8 mouse cellular contexts compared by ENCODE assay signal in genomic region chr12:33146622-33147433, GRCm38 (mm10). TPM values are rescaled to one million over a fixed set of nuclear protein-coding genes. Genes with fewer than 3 reads are reported as not detected.
A peak's percentile ranks its signal among the peaks of the same experiment; 100 is the strongest.
DNase-seq lines count a peak whose midpoint lies in the region; ATAC-seq lines count a peak whose summit lies in the region.

No protein-coding gene starts in this region.

- H3K4me3 ChIP-seq in hindbrain, embryonic 10.5 days = peak overlapping the region; percentile 80
- peak overlapping the region; percentile 69 for H3K4me3 ChIP-seq in macrophage (ENCODE audit: inconsistent target)
- H3K4me3 ChIP-seq in stomach, embryonic 16.5 days (replicated peaks; ENCODE audit: low read length) = peak overlapping the region; percentile 89

- 6% methylated on average over 29 of the region's 29 CpGs for WGBS in hindbrain, embryonic 10.5 days
- 14% methylated on average over 27 of the region's 29 CpGs for WGBS in macrophage (ENCODE audit: missing documents)
- WGBS in stomach, embryonic 16.5 days = 5% methylated on average over 29 of the region's 29 CpGs

- peak overlapping the region; percentile 99 for H3K4me2 ChIP-seq in stomach, embryonic 16.5 days (ENCODE audit: low read depth, low read length)

- H3K79me2 ChIP-seq in macrophage (ENCODE audit: inconsistent target) = peaks cover 42% of the 10 kb centered on the region

- no peak for DNase-seq in frontal cortex, postnatal 10 days (ENCODE audit: low spot score in 2 of 2)
- peak; percentile 64 for DNase-seq in 3134 (ENCODE audit: extremely low read depth, insufficient read length, low spot score)
- DNase-seq in hindbrain, embryonic 10.5 days (ENCODE audit: low spot score) = peak; percentile 55
- no peak for DNase-seq in cerebellum, adult 9-11 months

- no peaks in the 10 kb centered on the region for H3K9me3 ChIP-seq in hindbrain, embryonic 10.5 days
- no peaks in the 10 kb centered on the region for H3K9me3 ChIP-seq in stomach, embryonic 16.5 days (replicated peaks; ENCODE audit: control insufficient read depth, low read length)

- peaks cover 20% of the 10 kb centered on the region for H3K4me1 ChIP-seq in hindbrain, embryonic 10.5 days (replicated peaks)
- peaks cover 17% of the 10 kb centered on the region for H3K4me1 ChIP-seq in stomach, embryonic 16.5 days (ENCODE audit: control insufficient read depth, insufficient read depth, low read length)

- peaks cover 26% of the 10 kb centered on the region for H3K27me3 ChIP-seq in hindbrain, embryonic 10.5 days (ENCODE audit: insufficient read depth, poor library complexity, severe bottlenecking)
- H3K27me3 ChIP-seq in stomach, embryonic 16.5 days (ENCODE audit: control insufficient read depth, insufficient read depth, low read length) = peaks cover 4% of the 10 kb centered on the region; the same call in 1 of the 2 replicates

- peak; percentile 51 for ATAC-seq in frontal cortex, adult (ENCODE audit: low TSS enrichment)
- ATAC-seq in common myeloid progenitor, adult 5-6 weeks (replicated peaks; ENCODE audit: low read depth, poor library complexity, severe bottlenecking) = peak; percentile 15; the same call in 1 of the 2 replicates
- peak; percentile 65 for ATAC-seq in stomach, embryonic 16.5 days (ENCODE audit: insufficient read depth, low FRiP score)

- H3K27ac ChIP-seq in hindbrain, embryonic 10.5 days = peak overlapping the region; percentile 93
- H3K27ac ChIP-seq in macrophage = 0 out of 2 replicates have a peak overlapping the region, but pooled peaks have one; percentile 4
- no peak overlapping the region; the same call in 1 of the 2 replicates for H3K27ac ChIP-seq in stomach, embryonic 16.5 days (ENCODE audit: low read length)

- H3K9ac ChIP-seq in stomach, embryonic 16.5 days (ENCODE audit: low read length) = peak overlapping the region; percentile 76

- 0 out of 2 replicates have a peak, but pooled peaks cover 4% of the 10 kb centered on the region for H3K36me3 ChIP-seq in hindbrain, embryonic 10.5 days
- H3K36me3 ChIP-seq in macrophage (ENCODE audit: inconsistent target) = no peaks in the 10 kb centered on the region; the same call in 1 of the 2 replicates
- no peaks in the 10 kb centered on the region for H3K36me3 ChIP-seq in stomach, embryonic 16.5 days (ENCODE audit: control insufficient read depth, insufficient read depth, low read length)

RNA-seq across cellular contexts. Expression of gene Atxn7l1, which starts 0.7 kb away (rescaled TPM):
- 35.5 and 42.4 TPM in 2 replicates for total RNA-seq in common myeloid progenitor, adult 5-6 weeks (2017)
- polyA plus RNA-seq in hindbrain, embryonic 10.5 days (2016; fragmentation: Nextera tagmentation; extraction: Ambion mirVana) = 11.2 and 12.7 TPM in 2 replicates
- 100 to 1,000 TPM; 107 to 302 (median 207) TPM for total RNA-seq in macrophage (2018; cell fraction: chromatin; rRNA removed)
- 100 to 1,000 TPM in 4 of 26 experiments, 10 to 100 TPM in 22; 56.2 to 116 (median 76.1) TPM for total RNA-seq in macrophage (2018; cell fraction: cytosol; rRNA removed)
- total RNA-seq in macrophage (2018; cell fraction: nucleus; rRNA removed) = 100 to 1,000 TPM; 116 to 257 (median 175) TPM
- polyA plus RNA-seq in macrophage (2018) = 37.6 to 70.4 TPM (median 46.0 TPM) in 3 replicates
- polyA plus RNA-seq in stomach, embryonic 16.5 days (2015; fragmentation: Nextera tagmentation; extraction: Ambion mirVana) = 12.4 and 13.3 TPM in 2 replicates

RNA-seq across cellular contexts. Expression of gene Cdhr3, which starts 54.2 kb away (rescaled TPM):
- total RNA-seq in common myeloid progenitor, adult 5-6 weeks (2017) = not detected in 2 replicates
- polyA plus RNA-seq in hindbrain, embryonic 10.5 days (2016; fragmentation: Nextera tagmentation; extraction: Ambion mirVana) = 0.05 and 0.27 TPM in 2 replicates
- total RNA-seq in macrophage (2018; cell fraction: chromatin; rRNA removed) = under 1 TPM in 1 of 26 experiments, not detected in 25; 0.35 TPM
- under 1 TPM in 3 of 26 experiments, not detected in 23; under 0.01 to 0.04 (median 0.03) TPM for total RNA-seq in macrophage (2018; cell fraction: cytosol; rRNA removed)
- under 1 TPM in 1 of 26 experiments, not detected in 25; 0.18 TPM for total RNA-seq in macrophage (2018; cell fraction: nucleus; rRNA removed)
- polyA plus RNA-seq in macrophage (2018) = not detected in 3 replicates
- 0.80 TPM in 1 of 2 replicates, not detected in the other for polyA plus RNA-seq in stomach, embryonic 16.5 days (2015; fragmentation: Nextera tagmentation; extraction: Ambion mirVana)

Comparison
In these comparisons a context has a peak if more than half of its experiments do, and no peak if none do; other contexts are left out.
1. ATAC-seq: peak in every context shown above with its lines; median percentile 65 in stomach, embryonic 16.5 days; 51 in frontal cortex, adult; 15 in common myeloid progenitor, adult 5-6 weeks.
2. DNase-seq: peak in 3134 (single experiment) and hindbrain, embryonic 10.5 days (single experiment); none in frontal cortex, postnatal 10 days (0 of 2) and cerebellum, adult 9-11 months (single experiment).
3. Peak in every context shown above with its lines, with median percentiles within 50 percentile points of each other: H3K4me3 ChIP-seq.